Mouse (Mus musculus): ENCODE data around the gene Son. TPM values are rescaled to one million over a fixed set of nuclear protein-coding genes. Genes with fewer than 3 reads are reported as not detected.

Son gene
- polyA plus RNA-seq (2015; fragmentation: Nextera tagmentation; extraction: Ambion mirVana): 103 and 106 TPM in 2 replicates

DNA sequence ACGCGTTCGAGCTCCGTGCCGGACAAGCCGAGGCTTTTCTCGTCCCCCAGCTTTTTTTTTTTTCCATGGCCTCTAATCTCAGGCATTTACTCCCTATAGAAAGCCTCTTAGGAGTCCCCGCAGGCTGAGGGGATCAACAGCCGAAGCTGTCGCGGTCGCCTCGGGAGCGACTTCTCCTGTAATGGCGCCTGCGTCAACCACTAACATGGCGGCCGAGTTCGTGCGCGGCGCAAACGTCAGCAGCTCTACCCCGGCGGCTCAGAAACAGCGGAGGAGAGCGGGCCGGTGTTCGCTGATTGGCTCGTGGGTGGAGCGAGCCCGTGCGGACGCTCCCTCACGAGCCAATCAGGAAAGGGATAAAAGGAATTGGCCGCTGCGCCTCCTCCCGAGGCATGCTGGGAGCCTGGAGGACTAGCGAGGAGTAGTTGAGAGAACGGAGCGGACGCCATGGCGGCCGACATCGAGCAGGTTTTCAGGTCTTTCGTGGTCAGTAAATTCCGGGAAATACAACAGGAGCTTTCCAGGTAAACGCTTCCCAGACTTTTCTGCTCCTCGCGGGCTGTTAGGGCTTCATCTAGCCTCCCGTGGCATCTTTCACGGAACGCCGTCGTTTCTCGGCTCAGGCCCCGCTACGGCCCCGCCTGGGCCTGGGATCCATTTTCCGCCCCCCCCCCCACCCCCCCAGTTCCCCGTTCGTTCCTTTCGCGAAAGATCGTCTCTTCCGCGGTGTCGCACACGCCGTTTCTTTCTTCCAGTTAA is at the start of gene Son:
Son (plus strand) TSS at position 46 of the 759 bp plus-strand sequence.
- Histone ChIP-seq H3K4me1 (peaks cover 29% of the 10 kb centered on the region), H3K9ac (replicated peaks) (peak within 1 kb of the TSS; percentile 95), H3K9me3 (replicated peaks) (no peaks in the 10 kb centered on the region), H3K27me3 (replicated peaks) (no peaks in the 10 kb centered on the region), H3K4me3 (replicated peaks) (peak within 1 kb of the TSS; percentile 78), H3K27ac (replicated peaks) (peak within 1 kb of the TSS; percentile 99), H3K4me2 (peak within 1 kb of the TSS; percentile 96), H3K36me3 (peaks cover 8% of the 10 kb centered on the region)
- peak; percentile 98 for ATAC-seq (ENCODE audit: low FRiP score)
- under 1% methylated on average over 70 of the region's 70 CpGs for WGBS

DNA sequence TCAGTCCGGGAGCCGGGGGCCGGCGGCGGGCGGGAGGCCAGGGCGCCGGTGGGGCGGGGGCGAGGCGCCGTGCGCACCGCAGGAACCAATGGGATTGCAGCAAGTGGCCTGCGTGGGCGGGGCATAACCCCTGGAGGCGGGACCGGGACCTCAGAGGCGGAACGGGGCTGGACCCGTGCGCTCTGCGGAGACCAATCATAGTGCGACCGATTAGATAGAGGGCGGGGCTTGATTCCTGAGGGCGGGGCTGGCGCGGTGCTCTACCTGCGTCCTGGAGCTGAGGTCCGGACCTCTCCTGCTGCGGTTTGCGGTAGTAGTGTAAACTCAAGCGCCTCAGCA is 49.7 kb upstream of the Son start, which contains the start of gene Tmem50b:
Tmem50b (minus strand) TSS at position 129 of the 339 bp plus-strand sequence.
- Histone ChIP-seq H3K9ac (replicated peaks) (peak within 1 kb of the TSS; percentile 77), H3K27ac (replicated peaks) (peak within 1 kb of the TSS; percentile 86), H3K9me3 (replicated peaks) (no peaks in the 10 kb centered on the region), H3K4me2 (peak within 1 kb of the TSS; percentile 91), H3K27me3 (replicated peaks) (peaks cover 4% of the 10 kb centered on the region; the same call in 1 of the 2 replicates), H3K4me1 (peaks cover 31% of the 10 kb centered on the region), H3K4me3 (replicated peaks) (peak within 1 kb of the TSS; percentile 88), H3K36me3 (no peaks in the 10 kb centered on the region)
- under 1% methylated on average over 34 of the region's 34 CpGs for WGBS
- peak; percentile 99 for ATAC-seq (ENCODE audit: low FRiP score)

DNA sequence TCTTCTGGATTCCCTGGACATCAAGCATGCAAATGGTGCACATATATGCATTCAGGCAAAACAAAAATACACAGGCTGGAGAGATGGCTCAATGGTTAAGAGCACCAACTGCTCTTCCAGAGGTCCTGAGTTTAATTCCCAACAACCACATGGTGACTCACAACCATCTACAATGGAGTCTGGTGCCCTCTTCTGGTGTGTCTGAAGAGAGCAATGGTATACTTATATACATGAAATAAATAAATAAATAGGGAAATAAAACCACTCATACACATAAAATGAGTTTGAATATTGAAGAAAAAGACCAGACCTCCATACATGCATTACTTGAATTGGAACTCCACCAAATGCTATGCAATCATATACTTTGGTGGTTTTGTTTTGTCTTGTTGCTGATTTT is 48.1 kb upstream of the Son start:
- Histone ChIP-seq H3K36me3 (no peaks in the 10 kb centered on the region), H3K9ac (replicated peaks) (no peak overlapping the region), H3K27ac (replicated peaks) (no peak overlapping the region), H3K4me3 (replicated peaks) (no peak overlapping the region), H3K4me1 (peaks cover 24% of the 10 kb centered on the region), H3K9me3 (replicated peaks) (no peaks in the 10 kb centered on the region), H3K27me3 (replicated peaks) (peaks cover 4% of the 10 kb centered on the region; the same call in 1 of the 2 replicates), H3K4me2 (no peak overlapping the region)
- no peak for ATAC-seq (ENCODE audit: low FRiP score)

DNA sequence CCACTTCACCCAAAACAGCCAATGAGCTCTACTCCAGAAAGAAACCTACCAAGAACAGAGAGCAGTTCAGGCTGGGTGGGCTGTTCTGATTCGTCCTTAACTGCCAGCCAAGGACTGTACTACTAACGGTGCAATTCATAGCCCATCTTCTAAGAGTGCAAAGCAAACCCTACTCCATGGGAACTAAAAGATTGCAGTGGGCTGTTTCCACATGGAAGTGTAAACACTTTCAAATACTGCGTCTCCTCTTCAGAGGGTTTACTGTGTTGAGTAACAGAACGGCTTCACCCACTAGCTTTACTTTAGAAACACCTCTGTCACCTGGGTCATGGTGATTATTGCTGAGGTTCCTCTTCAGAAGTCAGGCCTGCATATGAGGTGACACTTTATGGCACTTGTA is 46.2 kb upstream of the Son start:
- Histone ChIP-seq H3K36me3 (no peaks in the 10 kb centered on the region), H3K27ac (replicated peaks) (no peak overlapping the region), H3K27me3 (replicated peaks) (peaks cover 4% of the 10 kb centered on the region; the same call in 1 of the 2 replicates), H3K4me3 (replicated peaks) (no peak overlapping the region), H3K4me1 (peaks cover 13% of the 10 kb centered on the region), H3K4me2 (no peak overlapping the region), H3K9ac (replicated peaks) (no peak overlapping the region), H3K9me3 (replicated peaks) (no peaks in the 10 kb centered on the region)
- ATAC-seq (ENCODE audit: low FRiP score): no peak
- WGBS: 68% methylated on average over 4 of the region's 4 CpGs

DNA sequence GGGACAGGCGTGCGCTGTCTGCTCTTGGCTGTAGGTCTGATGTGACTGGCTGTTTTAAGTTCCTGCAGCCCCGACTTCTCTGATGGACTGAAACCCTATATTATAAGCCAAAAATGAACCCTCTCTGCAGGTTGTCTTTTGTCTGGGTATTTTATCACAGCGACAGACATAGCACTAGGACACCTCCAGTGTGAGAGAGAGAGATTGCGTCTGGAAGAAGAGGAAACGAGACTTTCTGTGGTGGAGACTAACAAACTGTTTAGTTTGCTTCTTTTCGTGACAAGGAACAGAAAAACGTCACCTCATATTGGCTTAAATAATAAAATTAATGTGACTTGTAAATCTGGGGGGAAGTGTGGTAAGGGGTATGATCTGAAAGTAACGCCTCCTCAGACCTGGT is 45.6 kb upstream of the Son start:
- no peaks in the 10 kb centered on the region for H3K9me3 ChIP-seq (replicated peaks)
- 61% methylated on average over 9 of the region's 9 CpGs for WGBS
- H3K4me1 ChIP-seq: peaks cover 7% of the 10 kb centered on the region
- H3K36me3 ChIP-seq: no peaks in the 10 kb centered on the region
- no peak overlapping the region for H3K27ac ChIP-seq (replicated peaks)
- H3K4me3 ChIP-seq (replicated peaks): no peak overlapping the region
- H3K27me3 ChIP-seq (replicated peaks): peaks cover 4% of the 10 kb centered on the region; the same call in 1 of the 2 replicates
- H3K4me2 ChIP-seq: no peak overlapping the region
- H3K9ac ChIP-seq (replicated peaks): no peak overlapping the region
- no peak for ATAC-seq (ENCODE audit: low FRiP score)

DNA sequence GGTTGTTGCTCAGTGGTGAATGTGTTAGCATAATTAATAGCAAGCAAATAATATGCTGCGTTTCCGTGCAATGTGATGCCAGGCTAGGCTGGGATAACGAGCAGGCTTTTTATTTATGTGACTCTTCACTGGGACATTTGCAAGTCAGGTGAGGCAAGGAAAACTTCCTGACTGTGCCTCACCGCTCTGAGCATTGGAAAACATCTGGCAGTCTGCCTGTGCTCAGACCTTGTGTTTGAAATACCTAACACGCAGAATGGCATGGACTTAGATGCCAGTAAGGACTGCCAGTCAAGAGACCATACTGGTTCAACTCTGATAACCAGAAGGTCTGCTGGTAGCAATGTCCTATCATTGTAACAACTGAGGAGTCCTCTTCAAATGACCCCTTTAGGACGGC is 42.1 kb upstream of the Son start:
- H3K27me3 ChIP-seq (replicated peaks): no peaks in the 10 kb centered on the region
- no peak overlapping the region for H3K27ac ChIP-seq (replicated peaks)
- no peak overlapping the region for H3K4me3 ChIP-seq (replicated peaks)
- H3K36me3 ChIP-seq: no peaks in the 10 kb centered on the region
- H3K9ac ChIP-seq (replicated peaks): no peak overlapping the region
- H3K4me2 ChIP-seq: no peak overlapping the region
- WGBS: 77% methylated on average over 6 of the region's 6 CpGs
- ATAC-seq (ENCODE audit: low FRiP score): no peak
- H3K4me1 ChIP-seq: no peaks in the 10 kb centered on the region
- H3K9me3 ChIP-seq (replicated peaks): no peaks in the 10 kb centered on the region

DNA sequence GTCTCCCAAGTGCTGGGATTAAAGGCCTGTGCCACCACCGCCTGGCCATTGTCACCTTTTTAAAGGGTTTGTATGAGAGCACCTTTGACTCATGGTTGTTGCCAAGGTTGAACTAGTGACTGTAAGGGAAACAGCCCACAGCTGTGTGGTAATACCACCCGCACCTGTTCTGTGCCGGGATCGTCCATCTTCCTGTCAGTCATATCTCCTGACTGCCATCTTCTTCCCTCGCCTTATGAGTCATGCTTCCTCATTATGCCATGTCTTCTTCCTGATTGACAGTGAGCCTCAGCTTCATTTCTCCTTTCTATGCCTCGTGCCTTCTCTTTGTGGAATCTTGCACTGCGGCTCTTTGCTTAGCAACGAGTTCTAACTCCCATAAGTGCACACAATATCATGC is 40.3 kb upstream of the Son start:
- no peak overlapping the region for H3K4me2 ChIP-seq
- no peaks in the 10 kb centered on the region for H3K27me3 ChIP-seq (replicated peaks)
- H3K36me3 ChIP-seq: no peaks in the 10 kb centered on the region
- H3K4me1 ChIP-seq: no peaks in the 10 kb centered on the region
- no peak overlapping the region for H3K9ac ChIP-seq (replicated peaks)
- no peaks in the 10 kb centered on the region for H3K9me3 ChIP-seq (replicated peaks)
- H3K27ac ChIP-seq (replicated peaks): no peak overlapping the region
- no peak for ATAC-seq (ENCODE audit: low FRiP score)
- WGBS: 93% methylated on average over 8 of the region's 8 CpGs
- no peak overlapping the region for H3K4me3 ChIP-seq (replicated peaks)

DNA sequence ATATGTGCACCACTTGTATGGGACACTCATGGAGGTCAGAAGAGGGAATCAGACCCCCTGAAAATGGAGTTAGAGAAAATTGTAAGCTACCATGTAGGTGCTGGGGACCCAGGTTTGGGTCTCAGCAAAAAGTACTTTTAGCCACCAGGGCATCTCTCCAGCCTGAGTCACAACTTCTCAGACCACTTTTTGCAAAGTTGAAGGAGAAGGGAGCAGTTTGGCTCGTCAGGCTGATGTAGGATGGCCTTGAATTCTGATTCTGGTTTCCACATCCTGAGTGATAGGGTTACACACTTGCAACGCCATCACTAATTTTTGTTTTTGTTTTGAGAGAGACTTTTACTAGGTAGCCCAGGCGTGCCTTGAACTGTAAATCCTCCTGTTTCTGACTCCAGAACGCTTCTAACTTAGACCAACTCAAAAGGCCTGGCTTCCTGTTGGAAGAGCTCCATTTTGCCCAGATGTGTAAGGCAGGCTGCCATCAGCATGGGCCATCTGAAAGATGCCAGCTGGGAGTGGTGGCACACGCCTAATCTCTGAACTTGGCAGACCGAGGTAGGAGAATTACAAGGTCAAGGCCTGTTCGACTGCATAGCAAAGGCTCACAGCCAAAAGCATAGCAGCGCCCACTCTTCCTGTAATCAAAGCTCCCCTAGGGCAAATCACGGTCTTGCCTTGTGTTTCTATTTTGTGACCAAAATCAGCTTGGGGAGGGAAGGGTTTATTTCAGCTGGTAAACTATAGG is 37.6 kb upstream of the Son start:
- ATAC-seq (ENCODE audit: low FRiP score): no peak
- H3K27ac ChIP-seq (replicated peaks): no peak overlapping the region

DNA sequence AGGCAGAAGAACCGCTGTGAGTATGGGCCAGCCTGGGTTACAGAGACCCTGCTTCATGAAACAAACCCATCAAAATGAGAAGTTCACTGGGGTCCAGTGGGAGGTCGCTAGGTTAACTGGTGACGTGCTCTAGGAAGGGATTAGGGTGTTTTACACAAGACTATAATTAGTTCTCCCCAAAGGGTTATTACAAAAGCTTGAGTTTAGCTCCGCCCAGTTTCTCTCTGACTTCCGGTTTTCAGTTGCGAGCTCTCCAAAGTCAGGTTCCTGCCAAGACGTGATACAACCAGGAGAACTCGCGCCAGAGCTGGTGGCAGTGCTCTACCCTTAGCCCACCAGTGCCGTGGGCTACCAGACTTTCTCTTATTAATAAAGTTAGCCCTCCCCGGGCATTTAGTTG is 36.1 kb upstream of the Son start:
- no peak overlapping the region for H3K9ac ChIP-seq (replicated peaks)
- 78% methylated on average over 11 of the region's 11 CpGs for WGBS
- H3K4me2 ChIP-seq: no peak overlapping the region
- peaks cover 2% of the 10 kb centered on the region; the same call in 1 of the 2 replicates for H3K36me3 ChIP-seq
- no peaks in the 10 kb centered on the region for H3K9me3 ChIP-seq (replicated peaks)
- no peak overlapping the region for H3K4me3 ChIP-seq (replicated peaks)
- no peaks in the 10 kb centered on the region for H3K4me1 ChIP-seq
- no peaks in the 10 kb centered on the region for H3K27me3 ChIP-seq (replicated peaks)
- ATAC-seq (ENCODE audit: low FRiP score): no peak
- no peak overlapping the region for H3K27ac ChIP-seq (replicated peaks)

More for the DNA sequence above, 37.6 kb upstream of the Son start:
- H3K4me1 ChIP-seq: no peaks in the 10 kb centered on the region
- H3K9ac ChIP-seq (replicated peaks): no peak overlapping the region
- peaks cover 2% of the 10 kb centered on the region; the same call in 1 of the 2 replicates for H3K36me3 ChIP-seq
- H3K4me3 ChIP-seq (replicated peaks): no peak overlapping the region
- H3K4me2 ChIP-seq: no peak overlapping the region
- no peaks in the 10 kb centered on the region for H3K9me3 ChIP-seq (replicated peaks)
- 78% methylated on average over 9 of the region's 9 CpGs for WGBS
- no peaks in the 10 kb centered on the region for H3K27me3 ChIP-seq (replicated peaks)

DNA sequence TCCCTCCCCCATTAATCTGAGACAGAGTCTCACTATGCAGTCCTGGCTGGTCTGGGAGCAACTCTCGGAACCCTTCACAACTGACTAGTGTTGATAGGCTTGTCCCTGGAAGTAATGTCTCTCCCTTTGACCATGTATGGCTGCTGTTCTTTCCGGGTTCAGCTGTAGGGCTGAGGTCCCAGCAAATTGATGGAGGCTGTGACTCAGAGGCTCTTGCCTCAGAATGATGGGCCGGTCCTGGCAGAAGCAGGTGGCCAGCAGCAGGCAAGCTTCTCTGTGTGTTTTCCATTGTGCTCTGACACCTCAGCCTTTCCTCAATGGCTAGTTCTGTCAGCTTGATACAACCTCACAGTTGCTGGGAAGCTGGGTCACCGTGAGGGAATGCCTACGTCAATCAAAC is 34.8 kb upstream of the Son start:
- Histone ChIP-seq H3K4me2 (no peak overlapping the region), H3K36me3 (peaks cover 2% of the 10 kb centered on the region; the same call in 1 of the 2 replicates), H3K9ac (replicated peaks) (no peak overlapping the region), H3K27ac (replicated peaks) (no peak overlapping the region), H3K4me1 (no peaks in the 10 kb centered on the region), H3K9me3 (replicated peaks) (no peaks in the 10 kb centered on the region), H3K27me3 (replicated peaks) (no peaks in the 10 kb centered on the region), H3K4me3 (replicated peaks) (no peak overlapping the region)
- ATAC-seq (ENCODE audit: low FRiP score): no peak
- WGBS: 75% methylated on average over 5 of the region's 5 CpGs

DNA sequence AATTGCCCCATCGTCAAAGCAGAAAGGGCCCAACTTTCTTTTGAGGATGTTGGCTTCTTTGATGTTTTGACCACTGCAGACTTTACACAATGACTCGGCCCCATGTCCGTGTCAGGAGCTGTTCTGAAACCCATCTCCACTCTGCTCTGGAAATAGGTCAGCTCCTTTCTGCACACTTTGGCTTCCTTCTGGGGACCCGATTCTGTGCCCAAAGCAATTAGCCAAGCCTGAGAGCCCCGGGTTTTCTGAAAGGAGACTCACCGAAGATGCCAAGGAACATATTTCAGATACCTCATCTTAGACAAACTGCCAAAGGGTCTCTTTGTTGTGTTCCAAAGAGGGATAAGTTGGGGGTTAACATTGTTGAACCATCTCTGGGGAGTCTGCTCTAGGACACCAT is 32.8 kb upstream of the Son start:
- H3K4me3 ChIP-seq (replicated peaks): no peak overlapping the region
- no peak overlapping the region for H3K27ac ChIP-seq (replicated peaks)
- H3K36me3 ChIP-seq: peaks cover 2% of the 10 kb centered on the region; the same call in 1 of the 2 replicates
- H3K27me3 ChIP-seq (replicated peaks): no peaks in the 10 kb centered on the region
- 81% methylated on average over 6 of the region's 6 CpGs for WGBS
- H3K9me3 ChIP-seq (replicated peaks): no peaks in the 10 kb centered on the region
- H3K9ac ChIP-seq (replicated peaks): no peak overlapping the region
- no peak overlapping the region for H3K4me2 ChIP-seq
- H3K4me1 ChIP-seq: peaks cover 6% of the 10 kb centered on the region
- ATAC-seq (ENCODE audit: low FRiP score): no peak

Data from neural tube, embryonic 15.5 days (tissue).